Mouse (Mus musculus): Measurements from ENCODE around the gene Pde4b.

The Pde4b gene

DNA sequence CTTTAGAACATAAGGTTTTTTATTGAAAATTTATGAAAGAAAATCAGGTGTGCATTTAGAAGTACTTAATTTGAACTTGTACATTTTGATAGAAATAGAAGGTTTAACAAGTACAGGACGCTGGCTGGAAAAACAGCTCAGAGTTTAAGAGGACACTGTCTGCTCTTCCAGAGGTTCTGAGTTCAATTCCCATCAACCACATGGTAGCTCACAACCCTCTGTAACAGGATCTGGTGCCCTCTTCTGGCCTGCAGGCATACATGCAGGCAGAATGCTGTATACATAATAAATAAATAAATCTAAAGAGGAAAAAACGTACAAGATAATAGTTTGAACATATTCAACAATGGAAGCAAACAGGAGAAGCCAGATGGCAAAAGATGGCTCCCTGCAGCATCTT lies 420.4 kb downstream of the Pde4b start:
- no peak for DNase-seq (ENCODE audit: low read depth)

DNA sequence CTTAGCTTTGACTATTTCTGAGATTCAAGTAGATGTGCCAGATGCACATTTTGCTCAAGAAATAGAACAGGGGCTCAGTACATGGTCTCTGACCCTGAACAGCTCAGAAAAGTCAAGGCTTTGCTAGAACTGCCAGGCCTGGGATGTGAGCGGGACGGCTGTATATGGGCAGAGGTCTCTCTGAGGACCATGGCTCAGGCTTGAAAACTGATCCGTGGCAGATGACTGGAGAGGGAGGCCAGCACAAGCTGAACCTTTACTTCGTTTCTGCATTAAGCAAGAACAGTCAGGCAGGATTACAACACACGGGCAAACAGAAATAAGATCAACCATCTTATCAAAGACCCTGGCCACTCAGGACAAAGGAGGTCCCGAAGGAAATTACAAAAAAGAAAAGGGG lies 422.7 kb downstream of the Pde4b start:
- peak; percentile 12 for DNase-seq (ENCODE audit: low read depth)

DNA sequence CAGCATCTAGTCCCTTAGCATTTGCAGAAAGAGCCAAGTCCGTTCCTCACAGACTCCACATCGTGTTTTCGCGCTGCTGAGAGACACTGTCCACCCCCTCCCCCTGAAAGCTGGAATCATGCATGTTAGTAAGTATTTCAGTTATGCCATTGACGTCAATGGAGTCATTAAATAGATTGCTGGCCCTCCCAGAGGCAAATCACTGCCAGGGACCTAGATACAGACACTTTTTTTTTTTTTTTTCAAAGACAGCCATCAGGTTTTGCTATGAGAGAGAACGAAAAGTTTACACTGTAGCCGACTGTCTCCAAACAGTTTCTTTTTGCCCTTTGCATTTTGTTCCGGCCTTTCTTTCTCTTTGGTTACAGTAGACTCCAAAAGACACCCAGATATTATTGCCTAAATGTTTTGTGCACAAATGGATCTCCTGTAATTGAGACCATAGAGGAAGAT lies 423.6 kb downstream of the Pde4b start:
- DNase-seq (ENCODE audit: low read depth), result peak; percentile 78

DNA sequence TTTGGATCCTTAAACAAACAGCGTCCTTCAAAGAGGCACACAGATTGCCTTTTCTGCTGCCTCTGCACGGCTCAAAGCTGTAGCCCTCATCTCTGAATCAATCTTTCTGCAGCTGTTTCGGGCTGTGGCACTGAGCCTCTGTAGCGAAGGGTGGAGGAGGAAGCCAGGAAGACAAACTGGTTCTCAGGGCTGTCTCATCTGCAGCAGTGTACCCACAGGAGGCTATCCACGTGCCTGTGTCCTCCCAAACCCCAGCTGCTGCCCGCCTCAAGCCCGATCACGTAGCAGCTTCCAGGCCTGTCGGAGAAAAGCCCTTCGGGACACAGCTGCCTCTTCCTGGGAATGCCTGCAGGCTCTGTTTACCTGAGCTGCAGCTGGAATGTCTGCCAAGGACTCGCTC lies 424.2 kb downstream of the Pde4b start:
- DNase-seq (ENCODE audit: low read depth), result peak; percentile 72

DNA sequence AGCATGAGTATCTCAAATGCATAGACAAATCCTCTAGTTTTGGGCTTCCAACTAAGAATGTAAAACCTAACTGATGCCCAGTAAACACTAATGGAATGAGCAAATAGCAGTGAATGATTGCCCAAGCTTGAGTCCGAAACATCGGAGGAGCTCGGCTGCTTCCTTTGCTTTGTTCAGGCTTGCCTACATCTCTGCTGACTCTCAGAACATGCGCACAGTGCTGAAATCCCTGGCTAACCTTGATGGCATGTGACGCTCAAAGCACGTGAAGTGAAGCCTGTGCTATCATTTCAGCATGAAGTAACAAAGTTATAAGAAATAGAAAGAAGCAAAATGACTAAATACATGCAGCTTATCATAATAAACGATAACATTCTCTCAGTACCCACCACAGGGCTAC lies 425.6 kb downstream of the Pde4b start:
- no peak for DNase-seq (ENCODE audit: low read depth)

DNA sequence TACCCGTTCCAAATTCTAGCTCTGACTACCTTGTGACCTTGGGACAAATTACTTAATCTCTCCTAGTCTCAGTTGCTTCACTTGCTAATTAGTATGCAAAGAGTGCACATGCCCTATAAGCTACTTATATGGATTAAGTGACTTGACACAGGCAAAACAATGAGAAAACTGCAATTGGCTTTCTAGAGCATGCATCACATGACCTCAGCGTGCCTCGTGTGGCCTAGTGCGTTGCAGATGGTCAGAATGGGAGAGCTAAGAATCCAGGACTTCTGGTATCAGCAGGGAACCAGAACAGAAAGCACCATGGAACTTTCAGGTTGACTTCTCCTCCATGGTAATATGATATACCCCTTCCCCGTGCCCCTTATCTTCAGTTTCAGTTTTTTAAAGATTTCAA lies 426.2 kb downstream of the Pde4b start:
- DNase-seq (ENCODE audit: low read depth), result no peak

DNA sequence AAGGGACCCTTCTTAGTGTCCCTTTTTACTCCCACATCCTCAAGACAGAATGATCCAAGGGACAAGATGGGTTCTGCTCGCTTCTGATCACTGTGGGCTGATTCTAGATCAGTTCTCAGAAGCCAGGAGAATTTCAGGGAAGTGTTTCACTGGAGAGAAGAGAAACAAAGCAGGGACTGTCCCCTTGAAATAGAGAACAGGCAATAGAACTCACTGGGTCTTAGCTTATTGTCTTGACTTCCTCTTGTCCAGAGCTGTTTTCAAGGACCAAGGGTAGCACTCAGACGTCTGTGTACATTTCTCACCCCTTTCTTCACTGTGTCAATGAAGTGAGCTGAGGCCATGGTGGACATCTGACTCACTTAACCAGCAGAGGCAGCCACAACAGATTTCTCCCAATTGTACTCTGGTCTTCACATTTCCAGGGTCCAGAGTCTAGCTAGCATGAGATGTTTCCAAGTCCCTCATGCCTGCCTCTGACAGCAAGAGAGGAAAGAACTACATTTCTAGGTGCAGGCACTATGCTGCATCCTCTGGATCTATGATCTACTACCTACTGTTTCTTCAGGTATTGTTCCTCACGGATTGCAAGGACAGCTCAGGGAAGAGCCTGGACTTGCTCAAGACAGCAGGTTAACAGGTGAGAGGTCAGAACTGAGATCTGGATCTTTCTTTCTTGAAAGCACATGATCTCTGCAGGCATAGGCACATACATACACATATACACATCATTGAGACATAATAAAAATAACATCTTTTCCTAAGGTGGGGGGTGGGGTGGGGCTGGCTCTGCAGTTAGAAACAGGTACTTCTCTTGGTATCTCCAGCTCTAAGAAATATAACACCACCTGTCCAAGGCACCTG lies 427.9 kb downstream of the Pde4b start:
- peak; percentile 8 for DNase-seq (ENCODE audit: low read depth)

DNA sequence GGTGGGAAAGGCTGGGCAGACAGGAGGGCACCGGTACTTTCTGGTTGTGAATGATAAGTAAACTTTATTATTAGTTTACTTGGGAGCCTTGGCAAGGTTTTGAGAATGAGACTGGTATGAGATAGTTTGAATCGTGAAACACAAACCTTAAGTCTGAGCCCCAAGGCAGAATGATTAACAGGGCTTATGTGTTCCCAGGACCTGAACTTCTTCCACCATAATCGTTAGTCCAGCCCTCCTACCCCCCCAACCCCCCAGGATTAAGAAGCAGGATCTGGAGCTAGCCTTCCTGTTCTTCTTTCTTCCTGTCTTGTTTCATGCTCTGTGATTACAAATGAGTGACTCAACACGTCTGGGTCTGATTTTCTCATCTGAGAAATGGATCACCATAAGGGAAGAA lies 429.1 kb downstream of the Pde4b start:
- no peak for DNase-seq (ENCODE audit: low read depth)

DNA sequence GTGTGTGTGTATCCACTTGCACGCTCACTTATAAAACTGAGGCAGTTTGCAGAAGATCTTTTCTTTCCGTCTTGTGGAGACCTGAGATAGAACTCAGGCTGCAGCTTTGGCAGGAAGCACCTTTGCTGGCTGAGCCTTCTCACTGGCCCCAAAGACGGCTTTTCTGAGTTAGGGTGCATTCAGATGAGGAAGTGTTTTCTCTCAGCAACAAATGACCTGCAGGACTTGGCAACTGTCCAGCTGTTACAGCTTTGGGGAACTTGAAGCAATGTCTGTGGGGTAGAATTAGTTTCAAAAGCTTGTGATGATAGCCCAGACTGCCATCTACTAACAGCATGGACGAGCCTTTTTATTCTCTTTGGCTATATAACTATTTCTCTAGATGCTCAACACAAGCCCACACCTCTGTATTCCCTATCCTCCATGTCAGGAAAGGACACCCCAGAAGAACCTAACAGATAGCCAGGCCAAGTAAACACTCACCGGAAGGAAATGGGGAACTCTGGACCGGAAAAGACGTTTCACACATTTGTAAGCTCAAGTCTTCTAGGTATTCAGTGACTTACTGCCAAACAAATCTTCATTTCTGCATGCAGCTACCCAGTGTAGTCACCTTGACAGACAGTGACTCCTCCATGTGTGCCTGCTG lies 429.8 kb downstream of the Pde4b start:
- peak; percentile 71 for DNase-seq (ENCODE audit: low read depth)

DNA sequence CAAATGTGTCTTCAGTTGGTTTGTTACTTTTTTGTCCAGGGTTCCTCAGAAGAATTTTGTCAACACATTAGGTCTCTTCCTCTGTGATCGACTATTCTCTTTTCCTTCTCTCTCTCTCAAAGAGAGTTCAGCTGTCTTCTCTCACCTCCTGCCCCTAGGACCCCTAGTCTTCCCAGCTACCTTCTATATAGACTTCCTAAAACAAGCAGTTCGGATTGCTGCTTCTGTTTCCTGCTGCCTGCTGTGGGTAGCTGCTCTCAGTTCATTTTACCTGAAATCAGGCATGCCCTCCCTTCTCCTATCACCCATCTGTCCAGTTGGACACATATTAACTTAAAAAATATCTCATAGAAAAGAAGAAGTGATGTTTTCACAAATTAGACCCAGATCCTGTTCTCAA lies 430.3 kb downstream of the Pde4b start:
- DNase-seq (ENCODE audit: low read depth), result no peak

DNA sequence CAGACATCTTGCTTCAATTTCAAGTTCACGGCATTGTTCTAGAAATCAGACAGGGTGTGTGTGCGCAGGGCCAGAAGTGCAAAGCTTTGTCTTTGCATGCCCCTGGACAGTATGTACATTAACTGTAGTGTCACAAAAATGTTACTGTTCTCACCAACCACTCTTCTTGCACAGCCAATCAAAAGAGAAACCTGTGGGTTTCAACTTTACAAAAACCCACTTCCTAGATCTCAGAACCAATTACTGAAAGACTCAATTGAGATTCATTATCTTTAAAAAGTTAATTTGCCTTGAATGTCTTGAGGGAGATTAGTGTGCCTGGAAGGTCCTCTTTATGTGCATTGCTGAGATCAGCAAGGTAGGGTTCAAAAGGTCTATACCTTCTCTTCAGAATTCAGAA lies 431.0 kb downstream of the Pde4b start:
- DNase-seq (ENCODE audit: low read depth), result peak; percentile 49

DNA sequence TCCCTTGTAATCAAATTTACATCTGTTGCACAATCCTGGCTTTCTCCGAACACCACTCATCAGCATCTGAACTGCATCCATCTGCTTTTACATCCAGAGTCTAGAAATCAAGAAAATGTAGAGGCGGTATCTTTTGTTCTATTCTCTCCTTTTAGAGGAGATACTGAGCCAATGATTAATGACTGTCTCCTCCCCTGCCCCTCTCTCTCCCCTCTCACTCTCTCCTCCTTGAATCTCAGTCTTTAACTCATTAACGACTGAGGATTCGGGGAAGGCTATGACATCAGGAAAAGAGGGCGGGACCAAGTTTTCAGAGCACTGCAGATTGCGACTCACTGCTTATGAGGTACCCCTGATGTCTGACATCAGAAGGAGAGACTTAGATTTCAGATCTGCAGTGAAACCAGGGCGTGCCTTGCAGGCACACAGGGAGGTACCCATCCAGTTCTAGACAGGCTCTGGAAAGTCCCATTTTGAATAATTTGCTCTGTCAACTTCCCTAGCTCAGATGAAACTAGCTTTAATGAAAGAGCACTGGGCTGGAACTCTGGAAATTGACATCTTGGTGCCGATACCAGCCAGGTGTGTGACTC lies 433.4 kb downstream of the Pde4b start:
- peak; percentile 21 for DNase-seq (ENCODE audit: low read depth)

DNA sequence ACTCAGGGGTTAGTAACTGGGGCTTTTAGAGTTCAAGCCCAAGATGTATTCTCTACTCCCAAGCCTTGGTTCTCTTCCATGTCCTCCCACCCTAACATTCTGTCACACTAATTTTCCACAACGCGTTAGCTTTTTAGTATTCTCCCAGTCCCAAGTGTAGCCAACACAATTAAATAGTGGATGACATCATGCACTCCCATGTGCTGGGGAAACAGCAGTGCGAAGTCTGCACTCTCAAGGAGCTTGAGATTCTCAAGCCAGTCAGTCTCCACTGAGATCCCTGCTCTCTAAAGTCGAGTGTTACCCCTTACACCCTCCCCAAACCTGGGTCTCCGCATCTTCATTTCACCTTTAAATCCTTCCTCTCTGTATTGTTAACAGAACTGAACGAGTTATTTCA lies 434.1 kb downstream of the Pde4b start:
- no peak for DNase-seq (ENCODE audit: low read depth)

DNA sequence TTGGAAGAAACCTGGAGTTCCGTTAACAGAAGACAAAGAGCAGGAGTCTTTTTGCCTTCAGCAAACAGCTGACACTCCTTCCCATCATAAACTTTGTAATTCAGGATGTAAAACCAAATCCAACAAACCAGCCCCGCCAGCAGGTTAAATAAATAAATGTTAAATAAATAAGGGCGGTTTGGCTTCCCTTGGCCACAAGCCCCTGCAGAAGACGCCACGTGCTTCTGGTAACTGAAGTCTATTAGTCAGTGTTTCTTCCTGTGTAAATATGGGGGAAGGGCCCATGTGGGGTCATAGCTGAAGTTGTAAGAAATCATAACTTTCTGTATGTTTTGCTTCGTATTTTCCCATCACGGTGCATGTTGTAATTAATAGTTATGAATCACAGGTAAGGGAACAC lies 440.0 kb downstream of the Pde4b start:
- DNase-seq (ENCODE audit: low read depth), result no peak

DNA sequence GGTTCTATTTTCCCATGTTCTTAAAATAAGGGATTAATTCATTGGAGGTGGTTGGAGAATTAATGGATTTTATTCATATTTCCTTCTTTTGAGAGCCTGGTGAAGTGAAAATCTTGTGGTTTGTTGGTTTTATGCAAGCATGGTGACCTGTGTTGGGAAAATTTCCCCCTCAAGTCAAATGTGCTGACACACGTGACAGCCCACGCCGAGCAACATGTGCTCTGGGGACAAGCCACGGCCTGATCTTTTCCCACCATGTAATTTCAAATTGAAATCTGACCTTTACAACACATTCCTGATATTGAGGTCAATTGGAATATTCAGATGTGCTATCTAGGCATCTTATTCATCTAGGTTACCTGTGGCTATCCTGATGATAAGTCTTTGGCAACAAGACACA lies 443.5 kb downstream of the Pde4b start:
- no peak for DNase-seq (ENCODE audit: low read depth)

DNA sequence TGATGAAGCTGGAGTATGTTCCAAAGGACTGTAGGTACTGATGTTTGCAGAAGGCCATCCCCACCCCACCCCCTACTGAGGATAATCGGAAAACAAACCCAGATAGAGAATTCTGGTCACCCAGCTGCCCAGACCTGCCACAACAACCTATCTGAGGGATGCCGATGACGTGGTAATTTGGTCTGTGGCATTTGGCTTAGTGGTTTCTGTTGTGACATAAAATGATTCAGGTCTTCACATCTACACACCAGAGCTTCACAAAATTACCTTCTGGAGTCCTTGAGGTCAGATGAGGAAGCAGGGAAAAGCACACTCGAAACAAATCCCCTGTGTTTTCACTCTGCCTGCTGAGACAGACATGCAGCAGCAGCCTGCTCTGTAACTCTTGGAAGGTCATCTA lies 444.4 kb downstream of the Pde4b start:
- DNase-seq (ENCODE audit: low read depth), result no peak

DNA sequence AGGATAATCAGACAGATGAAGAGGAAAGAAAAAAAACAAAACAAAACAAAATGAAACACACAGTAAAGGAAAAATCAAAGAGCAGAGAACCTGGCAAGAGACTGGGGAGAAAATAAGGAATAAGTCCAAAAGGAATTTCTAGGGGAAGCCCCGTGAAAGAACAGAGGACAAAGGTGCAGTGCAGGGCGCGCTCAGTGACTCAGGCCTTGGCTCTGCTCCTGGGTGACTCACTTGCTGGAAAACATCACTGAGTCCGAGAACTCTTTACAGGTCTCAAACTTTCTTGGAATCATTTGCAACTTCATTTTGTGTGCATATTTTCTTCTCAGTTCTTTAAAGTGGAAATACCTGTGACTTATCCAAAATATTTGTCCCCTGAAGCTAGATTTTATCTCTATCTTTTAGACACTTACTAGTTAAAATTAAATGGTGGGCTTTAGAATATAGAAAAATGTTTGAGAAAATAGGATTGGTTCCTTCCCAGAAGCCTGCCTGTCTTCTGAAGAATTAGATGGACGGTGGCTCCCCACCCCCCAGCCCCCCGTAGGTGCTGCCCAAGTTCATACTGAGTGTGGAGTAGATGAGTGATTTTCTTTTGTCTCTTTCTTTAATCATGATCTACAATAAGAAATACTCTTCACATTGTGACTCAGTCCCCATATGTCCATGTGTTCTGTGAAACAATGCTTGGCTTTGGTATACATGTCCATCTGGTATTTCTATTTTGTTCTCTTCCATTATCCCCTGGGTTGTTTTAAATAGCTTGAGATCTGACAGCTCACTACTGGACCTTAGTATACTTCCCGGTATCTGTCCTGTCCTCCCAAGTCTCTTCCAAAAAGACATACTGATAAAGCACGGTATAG lies 446.1 kb downstream of the Pde4b start:
- no peak for DNase-seq (ENCODE audit: low read depth)

DNA sequence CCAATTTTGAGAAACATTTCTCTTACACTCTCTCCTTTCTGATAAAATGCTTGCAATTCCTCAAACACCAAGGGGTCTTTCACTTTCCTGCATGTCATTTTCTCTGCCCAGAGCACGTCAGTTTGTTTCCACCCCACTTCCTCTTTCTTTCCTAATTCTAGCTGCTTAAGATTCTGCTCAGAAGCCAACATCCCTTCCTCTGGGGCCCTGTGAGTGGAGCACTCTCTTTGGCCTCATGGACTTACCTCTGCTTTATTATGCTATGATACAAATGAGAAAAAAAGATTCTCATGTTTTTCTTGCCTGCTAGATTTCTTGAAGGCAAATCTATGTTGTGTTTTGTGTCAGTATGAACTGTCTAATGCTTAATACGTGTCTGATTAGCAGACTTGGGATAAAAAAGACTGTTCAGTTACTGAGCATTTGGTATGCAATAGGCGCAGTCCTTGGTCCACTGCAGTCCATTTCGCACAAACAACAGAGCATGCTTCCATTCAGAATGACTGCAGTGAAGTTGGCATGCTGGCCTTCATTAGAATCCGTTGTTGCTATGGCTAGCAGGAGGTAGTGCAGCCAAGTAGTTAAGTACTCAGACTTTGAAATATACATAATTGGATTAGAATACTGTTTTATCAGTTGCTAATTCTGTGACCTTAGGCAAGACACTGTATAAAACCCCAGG lies 446.8 kb downstream of the Pde4b start:
- no peak for DNase-seq (ENCODE audit: low read depth)

DNA sequence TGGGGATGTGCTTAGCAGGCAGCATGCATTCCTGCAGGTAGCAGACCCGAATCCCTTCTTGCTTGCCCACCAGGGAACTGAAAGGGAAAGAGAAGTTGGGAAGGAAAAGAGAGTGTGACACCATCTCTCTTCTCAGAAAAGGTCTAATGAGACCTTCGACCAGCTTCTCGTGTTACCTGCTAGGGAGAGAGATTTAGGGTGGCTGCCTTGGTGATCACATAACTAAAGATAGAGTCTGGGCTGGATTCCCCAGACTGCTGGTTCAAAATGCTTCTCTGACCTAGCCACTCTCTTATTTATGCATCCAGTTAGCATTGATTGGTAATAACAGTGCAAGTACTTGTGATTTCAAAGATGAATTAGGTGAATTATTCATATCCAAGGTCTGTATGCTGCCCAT lies 448.5 kb downstream of the Pde4b start:
- no peak for DNase-seq (ENCODE audit: low read depth)

DNA sequence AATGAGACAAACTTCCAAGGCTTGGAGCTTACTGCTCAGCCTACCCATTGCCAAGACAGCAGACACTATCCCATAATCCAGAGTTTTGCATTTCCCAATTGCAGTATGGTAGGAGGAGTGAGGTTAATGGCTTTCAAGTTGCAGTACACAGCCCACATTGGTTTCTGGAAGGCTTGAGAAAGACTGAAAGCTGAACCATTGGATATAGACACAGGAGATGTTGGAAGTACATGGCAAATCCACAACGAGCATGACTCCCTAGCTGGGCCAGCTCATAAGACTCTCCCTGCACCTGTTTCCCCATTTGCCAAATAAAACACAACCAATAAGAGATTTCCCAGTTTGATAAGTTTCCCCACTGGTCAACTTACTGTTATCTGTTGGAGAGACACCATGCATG lies 450.9 kb downstream of the Pde4b start:
- DNase-seq (ENCODE audit: low read depth), result no peak

DNA sequence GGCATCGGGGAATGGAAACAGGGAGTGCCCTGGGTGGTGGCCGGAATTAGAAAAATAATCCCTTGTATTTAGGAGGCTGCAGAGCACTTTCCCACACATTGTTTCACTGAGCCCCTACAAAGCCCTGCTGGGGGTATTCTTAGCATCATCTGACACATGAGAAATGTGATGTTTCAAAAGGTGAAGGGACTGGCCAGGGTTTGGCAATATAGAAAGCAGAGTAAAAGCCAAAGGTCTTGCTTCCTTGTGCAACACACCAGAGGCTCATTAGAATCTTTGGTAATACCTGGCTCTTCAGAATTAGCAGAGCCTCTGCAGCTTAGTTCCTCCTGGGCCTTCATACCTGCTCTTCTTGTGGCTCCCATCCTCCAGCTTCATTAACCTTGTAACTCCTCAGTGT lies 451.4 kb downstream of the Pde4b start:
- DNase-seq (ENCODE audit: low read depth), result no peak
